Mouse (Mus musculus): Measurements from ENCODE around the gene Hoxb9.

Gene Hoxb9

GRCm38 (mm10) chr11:96313806-96314428, 42.7 kb downstream of the Hoxb9 start:
- no peak for DNase-seq (ENCODE audit: low spot score in 2 of 2)

DNA sequence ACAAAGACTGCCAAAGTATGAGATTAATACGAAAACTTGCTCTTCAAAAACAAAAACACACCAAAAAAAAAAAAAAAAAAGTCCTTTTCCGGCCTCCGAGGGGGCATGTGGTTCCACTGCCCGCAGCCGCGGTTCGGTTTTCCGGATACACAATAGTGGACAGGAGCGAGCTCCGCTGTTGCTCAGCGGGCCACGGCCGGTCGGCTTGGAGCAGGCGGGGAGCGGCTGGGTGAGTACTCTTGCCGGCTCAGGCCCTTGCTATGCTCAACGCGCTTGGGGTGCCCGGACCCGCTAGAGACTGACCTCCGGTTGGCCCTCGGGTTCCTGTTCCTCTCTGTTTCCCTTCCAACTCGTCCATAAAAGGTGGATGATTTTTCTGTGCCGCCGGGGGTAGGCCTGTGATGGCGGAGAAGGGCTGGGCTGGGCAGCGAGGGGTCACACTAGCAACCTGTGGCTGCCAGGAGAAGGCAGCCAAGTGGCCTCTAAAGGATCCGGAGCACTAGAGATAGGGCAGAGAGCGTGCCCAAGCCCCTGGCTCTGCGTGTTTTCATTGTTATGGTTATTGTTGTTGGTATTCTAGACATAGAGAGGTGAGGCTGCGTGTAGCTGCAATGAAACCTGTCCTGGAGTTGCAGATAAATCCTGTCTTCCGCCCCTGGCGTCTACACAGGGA, 43.5 kb downstream of the Hoxb9 start:
- DNase-seq (ENCODE audit: low spot score in 2 of 2): no peak

GRCm38 (mm10) chr11:96315344-96315681, 44.1 kb downstream of the Hoxb9 start:
- no peak for DNase-seq (ENCODE audit: low spot score in 2 of 2)

DNA sequence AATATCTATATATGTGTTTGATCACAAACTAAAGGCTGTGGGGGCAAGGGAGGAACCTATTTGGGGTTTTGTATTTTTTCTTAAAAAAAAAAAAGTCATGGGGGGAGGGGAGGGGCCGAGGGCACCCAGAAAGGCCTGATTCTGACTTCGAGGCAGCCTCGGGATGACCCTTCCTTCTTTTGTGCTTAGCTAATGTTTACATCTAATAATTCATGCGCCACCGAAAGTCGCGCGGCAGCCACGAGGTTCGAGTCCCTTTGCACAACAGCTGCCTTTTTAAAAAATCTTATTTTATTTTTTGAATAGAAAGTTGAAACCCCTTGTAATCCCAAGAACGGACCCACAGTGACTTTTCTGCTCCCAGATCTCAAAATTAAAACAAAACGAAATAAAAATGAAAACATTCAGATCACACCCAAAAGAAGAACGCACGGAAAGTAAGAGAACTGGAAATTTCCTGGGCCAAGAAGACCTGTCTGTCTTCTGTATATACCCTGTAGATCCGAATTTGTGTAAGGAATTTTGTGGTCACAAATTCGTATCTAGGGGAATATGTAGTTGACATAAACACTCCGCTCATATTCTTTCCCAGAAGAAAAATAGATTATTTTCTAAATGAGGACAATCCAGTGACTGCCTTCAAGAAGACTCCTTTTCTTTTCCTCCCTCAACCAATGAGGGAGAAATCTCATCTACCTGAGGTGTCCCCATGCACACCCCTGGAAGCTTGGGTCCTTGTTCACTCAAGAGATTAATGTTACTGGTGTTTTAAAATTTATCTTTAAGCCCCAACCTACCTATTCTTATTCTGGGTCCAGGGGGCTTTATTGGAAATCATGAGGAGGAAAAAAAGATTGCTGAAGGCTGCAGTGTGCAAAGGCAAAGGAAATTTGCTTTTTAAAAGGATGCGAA, 45.7 kb downstream of the Hoxb9 start:
- no peak for DNase-seq (ENCODE audit: low spot score in 2 of 2)

DNA sequence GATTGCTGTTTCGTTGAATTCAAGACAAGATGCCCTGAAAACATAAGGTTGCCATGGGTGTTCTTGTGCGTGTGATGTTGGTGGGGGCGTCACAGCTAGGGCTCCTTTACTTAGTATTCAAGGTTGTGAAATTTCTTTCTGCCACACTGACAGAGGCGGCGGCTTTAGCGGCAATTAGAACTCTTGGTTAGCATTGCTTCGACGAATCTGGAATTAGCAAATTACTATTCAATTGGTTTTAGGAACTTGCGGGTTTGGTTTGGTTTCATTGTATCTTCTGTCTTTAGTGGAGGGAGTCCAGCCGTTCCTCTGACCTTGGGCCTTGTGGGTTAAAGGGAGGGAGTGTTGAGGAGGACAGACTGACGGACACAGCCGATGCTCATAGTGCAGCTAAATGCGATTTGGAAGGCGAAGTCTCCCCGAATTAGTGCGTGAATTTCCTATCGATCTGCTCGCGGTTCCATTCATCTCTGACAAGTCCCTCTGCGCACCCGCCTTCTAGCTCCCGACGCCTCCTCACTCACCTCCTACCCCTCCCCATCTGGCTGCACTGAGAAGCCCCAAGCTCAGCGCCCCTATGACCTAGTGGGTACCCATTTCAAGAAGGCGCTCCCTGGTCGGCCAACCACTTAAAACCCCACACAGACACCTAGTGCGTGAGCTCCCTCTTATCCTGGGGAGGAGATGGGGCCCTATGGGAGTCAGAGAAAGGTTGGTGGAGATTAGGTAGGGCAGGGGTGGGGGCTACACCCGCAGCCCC, 46.5 kb downstream of the Hoxb9 start, which contains the start of gene Hoxb4:
TSS of gene Hoxb4 (plus strand) at position 660 of the 760 bp plus-strand sequence.
- no peak for DNase-seq (ENCODE audit: low spot score in 2 of 2)

DNA sequence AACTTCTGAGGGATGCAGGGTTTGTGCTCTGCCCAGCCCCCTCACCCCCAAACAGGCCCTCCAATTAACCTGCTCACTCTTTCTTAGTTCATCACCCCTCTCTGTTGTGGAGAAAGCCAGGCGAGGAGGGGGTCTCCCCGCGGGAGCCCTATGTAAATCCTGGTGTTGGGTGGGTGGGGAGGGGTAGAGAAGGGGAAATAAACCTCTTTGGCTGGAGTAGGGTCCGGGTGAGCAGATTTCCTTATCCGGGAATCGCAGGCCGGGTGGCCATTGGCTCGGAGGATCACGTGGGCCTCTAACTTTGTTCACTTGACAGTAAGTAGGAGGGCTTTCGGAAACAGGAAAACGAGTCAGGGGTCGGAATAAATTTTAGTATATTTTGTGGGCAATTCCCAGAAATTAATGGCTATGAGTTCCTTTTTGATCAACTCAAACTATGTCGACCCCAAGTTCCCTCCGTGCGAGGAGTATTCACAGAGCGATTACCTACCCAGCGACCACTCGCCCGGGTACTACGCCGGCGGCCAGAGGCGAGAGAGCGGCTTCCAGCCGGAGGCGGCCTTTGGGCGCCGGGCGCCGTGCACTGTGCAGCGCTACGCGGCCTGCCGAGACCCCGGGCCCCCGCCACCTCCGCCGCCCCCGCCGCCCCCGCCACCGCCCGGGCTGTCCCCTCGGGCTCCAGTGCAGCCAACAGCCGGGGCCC, 47.3 kb downstream of the Hoxb9 start:
- no peak for DNase-seq (ENCODE audit: low spot score in 2 of 2)

DNA sequence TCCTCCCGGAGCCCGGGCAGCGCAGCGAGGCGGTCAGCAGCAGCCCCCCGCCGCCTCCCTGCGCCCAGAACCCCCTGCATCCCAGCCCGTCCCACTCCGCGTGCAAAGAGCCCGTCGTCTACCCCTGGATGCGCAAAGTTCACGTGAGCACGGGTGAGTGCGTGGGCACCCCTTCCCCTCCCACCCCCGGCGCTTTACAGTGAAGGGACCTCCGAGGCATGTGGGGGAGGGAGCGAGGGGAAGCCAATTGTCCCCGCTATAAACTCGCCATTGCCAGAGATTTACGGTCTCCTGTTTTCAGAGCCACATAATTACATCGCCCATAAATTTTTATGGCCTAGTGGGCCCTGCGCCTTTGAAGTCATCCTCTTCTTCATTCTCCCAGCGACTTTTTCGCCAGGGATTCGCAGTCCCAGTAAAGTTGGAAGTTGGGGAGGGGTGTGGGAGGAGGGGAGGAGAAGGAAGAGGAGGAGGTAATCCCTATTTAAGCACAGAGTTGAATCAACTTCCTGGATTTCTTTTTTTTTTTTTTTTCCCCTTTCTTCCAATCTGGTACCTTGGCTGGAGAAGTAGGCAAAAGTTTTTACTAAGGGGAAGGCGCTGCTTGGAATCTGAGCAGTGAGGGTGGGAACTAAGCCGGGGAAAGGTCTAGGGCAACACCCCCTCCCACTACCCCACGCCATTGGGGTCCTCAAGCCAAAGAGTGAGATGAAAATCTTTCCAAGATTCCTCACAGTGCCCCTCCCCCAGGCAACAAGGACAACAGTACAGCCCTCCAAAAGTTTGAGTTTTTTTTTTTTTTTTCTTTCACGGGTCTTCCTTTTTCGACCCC, 48.0 kb downstream of the Hoxb9 start:
- no peak for DNase-seq (ENCODE audit: low spot score in 2 of 2)

DNA sequence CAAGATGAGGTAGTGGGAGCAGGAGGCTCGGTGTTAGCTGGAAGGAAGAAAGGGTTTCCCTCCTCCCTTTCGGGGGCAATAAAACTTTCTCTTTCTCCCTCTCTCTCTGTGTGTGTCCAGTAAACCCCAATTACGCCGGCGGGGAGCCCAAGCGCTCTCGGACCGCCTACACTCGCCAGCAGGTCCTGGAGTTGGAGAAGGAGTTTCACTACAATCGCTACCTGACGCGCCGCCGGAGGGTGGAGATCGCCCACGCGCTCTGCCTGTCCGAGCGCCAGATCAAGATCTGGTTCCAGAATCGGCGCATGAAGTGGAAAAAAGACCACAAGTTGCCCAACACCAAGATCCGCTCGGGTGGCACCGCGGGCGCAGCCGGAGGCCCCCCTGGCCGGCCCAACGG, 48.7 kb downstream of the Hoxb9 start:
- DNase-seq (ENCODE audit: low spot score in 2 of 2): no peak

- no peak for DNase-seq (ENCODE audit: low spot score in 2 of 2)
These were observed 49.4 kb downstream of the Hoxb9 start for GRCm38 (mm10) chr11:96320688-96321087.

DNA sequence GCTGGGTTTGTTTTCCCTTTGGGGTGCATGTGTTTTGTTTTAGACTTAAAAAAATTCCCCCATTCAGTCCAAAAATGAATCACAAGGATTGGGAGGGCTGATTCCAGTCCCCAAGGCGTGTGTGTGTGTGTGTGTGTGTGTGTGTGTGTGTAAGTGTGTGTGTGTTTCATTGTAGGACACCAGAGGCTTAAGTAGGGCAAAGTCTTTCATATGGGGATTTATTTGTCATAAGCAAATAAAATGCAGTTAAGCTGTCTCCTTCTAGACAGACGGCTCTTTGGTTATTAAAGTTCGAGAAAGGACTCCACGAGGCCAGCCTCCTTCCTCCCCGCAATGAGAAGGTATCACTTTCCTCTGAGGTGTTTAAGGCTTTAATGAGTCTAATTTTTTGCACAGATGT, 50.6 kb downstream of the Hoxb9 start:
- no peak for DNase-seq (ENCODE audit: low spot score in 2 of 2)

GRCm38 (mm10) chr11:96322738-96323137, 51.5 kb downstream of the Hoxb9 start:
- no peak for DNase-seq (ENCODE audit: low spot score in 2 of 2)

DNA sequence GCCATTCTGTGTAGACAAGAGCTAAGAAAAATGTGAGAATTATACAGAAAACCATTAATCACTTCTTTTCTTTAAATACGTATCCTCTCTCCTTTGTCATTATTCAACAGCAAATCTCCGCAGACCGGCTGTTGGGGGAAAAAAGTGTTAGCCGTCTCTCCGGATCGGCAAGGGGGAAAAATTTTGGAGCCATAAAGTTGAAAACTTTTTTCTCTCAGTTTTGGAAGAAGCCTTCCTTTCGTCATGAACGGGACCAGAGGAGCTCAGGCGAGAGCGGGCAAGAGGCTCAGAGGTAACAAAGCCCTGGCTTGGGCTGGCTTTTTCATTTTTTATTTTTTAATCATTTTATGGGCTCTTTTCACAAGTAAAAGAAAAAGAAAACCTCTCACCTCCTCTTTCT, 51.9 kb downstream of the Hoxb9 start, which contains the start of gene Hoxb3:
TSS of gene Hoxb3 (plus strand) at position 173 of the 400 bp plus-strand sequence.
- DNase-seq (ENCODE audit: low spot score in 2 of 2): no peak

DNA sequence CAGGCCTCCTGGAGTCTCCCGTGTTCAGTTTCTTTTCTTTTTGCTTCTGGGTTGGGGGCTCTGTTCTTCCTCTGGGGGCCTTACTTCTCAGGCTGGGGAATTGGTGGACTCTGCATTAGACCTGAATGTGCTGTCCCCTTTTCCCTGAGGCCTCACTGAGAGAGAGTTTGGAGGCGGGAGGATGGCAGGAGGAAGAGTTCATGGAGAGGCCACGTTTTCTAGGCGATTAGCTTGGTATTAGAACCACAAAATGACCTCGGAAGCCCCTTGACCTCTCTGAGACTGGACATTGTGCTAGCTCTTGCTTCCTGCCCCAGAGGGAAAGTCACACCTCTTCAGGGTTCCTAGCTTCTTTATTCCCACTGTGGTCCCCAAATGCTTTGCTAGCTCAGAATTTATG, 52.9 kb downstream of the Hoxb9 start:
- DNase-seq (ENCODE audit: low spot score in 2 of 2): no peak

- DNase-seq (ENCODE audit: low spot score in 2 of 2): no peak
These were observed 53.7 kb downstream of the Hoxb9 start for GRCm38 (mm10) chr11:96324965-96325364.

DNA sequence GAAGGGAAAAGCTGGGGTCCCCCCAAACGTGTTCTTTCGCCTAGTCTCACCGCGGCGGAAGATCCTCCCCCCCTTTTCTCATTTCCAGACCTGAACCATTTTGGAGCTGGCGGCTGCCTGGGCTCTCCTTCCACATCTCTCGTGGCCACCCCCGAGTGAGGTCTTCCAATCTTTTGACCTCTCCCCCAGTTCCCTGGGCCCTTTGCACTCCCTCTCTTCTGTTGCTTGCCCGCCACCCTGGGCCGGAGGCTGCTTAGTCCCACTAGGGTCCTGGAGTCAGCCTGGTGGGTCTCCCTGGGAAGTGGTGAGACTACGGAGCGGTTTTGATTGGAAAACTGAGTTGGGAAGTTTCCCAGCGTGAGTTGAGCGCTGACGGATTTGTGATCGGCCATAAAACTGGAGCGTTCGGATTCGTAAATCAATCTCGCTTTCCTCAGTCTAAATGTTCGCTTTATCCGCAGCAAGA, 54.5 kb downstream of the Hoxb9 start:
- DNase-seq (ENCODE audit: low spot score in 2 of 2): no peak
